Mouse (Mus musculus): Measurements from ENCODE around the gene Lhfpl2. TPM values are rescaled to one million over a fixed set of nuclear protein-coding genes. Genes with fewer than 3 reads are reported as not detected.

Gene Lhfpl2
- polyA plus RNA-seq, 1 experiment from 2014 or later = 44.2 TPM

- H3K27ac ChIP-seq = no peak overlapping the region
- H3K9me3 ChIP-seq = 0 out of 2 replicates have a peak, but pooled peaks cover 3% of the 10 kb centered on the region
- 93% methylated on average over 12 of the region's 12 CpGs for WGBS
- ATAC-seq (ENCODE audit: insufficient number of reproducible peaks, insufficient read depth, low FRiP score, low TSS enrichment, low read depth) = no peak
- 0 out of 2 replicates have a peak, but pooled peaks cover 4% of the 10 kb centered on the region for H3K27me3 ChIP-seq
- H3K36me3 ChIP-seq = peaks cover 6% of the 10 kb centered on the region; the same call in 1 of the 2 replicates
- no peak overlapping the region for H3K4me3 ChIP-seq (replicated peaks)
- H3K4me2 ChIP-seq = no peak overlapping the region
- peaks cover 33% of the 10 kb centered on the region for H3K4me1 ChIP-seq (replicated peaks)
- H3K9ac ChIP-seq (replicated peaks) = no peak overlapping the region
Measured at GRCm38 (mm10) chr13:94086090-94086808, 28.7 kb downstream of the Lhfpl2 start.

- Histone ChIP-seq H3K4me3 (replicated peaks) (no peak overlapping the region), H3K4me1 (replicated peaks) (peaks cover 33% of the 10 kb centered on the region), H3K27me3 (0 out of 2 replicates have a peak, but pooled peaks cover 4% of the 10 kb centered on the region), H3K36me3 (peaks cover 6% of the 10 kb centered on the region; the same call in 1 of the 2 replicates), H3K4me2 (no peak overlapping the region), H3K9me3 (0 out of 2 replicates have a peak, but pooled peaks cover 3% of the 10 kb centered on the region), H3K27ac (no peak overlapping the region), H3K9ac (replicated peaks) (no peak overlapping the region)
- WGBS = 67% methylated on average over 9 of the region's 9 CpGs
- ATAC-seq (ENCODE audit: insufficient number of reproducible peaks, insufficient read depth, low FRiP score, low TSS enrichment, low read depth) = no peak
Measured at GRCm38 (mm10) chr13:94087061-94087460, 29.5 kb downstream of the Lhfpl2 start.

GRCm38 (mm10) chr13:94088788-94089187, 31.2 kb downstream of the Lhfpl2 start:
- H3K27ac ChIP-seq = no peak overlapping the region
- peaks cover 6% of the 10 kb centered on the region; the same call in 1 of the 2 replicates for H3K36me3 ChIP-seq
- no peak overlapping the region for H3K9ac ChIP-seq (replicated peaks)
- H3K4me1 ChIP-seq (replicated peaks) = peaks cover 25% of the 10 kb centered on the region
- 0 out of 2 replicates have a peak, but pooled peaks cover 3% of the 10 kb centered on the region for H3K9me3 ChIP-seq
- no peak overlapping the region for H3K4me3 ChIP-seq (replicated peaks)
- WGBS = 70% methylated on average over 9 of the region's 9 CpGs
- no peaks in the 10 kb centered on the region for H3K27me3 ChIP-seq
- no peak for ATAC-seq (ENCODE audit: insufficient number of reproducible peaks, insufficient read depth, low FRiP score, low TSS enrichment, low read depth)
- H3K4me2 ChIP-seq = no peak overlapping the region

GRCm38 (mm10) chr13:94089286-94089685, 31.7 kb downstream of the Lhfpl2 start:
- 30% methylated on average over 9 of the region's 9 CpGs for WGBS
- ATAC-seq (ENCODE audit: insufficient number of reproducible peaks, insufficient read depth, low FRiP score, low TSS enrichment, low read depth) = no peak
- Histone ChIP-seq H3K9me3 (0 out of 2 replicates have a peak, but pooled peaks cover 3% of the 10 kb centered on the region), H3K9ac (replicated peaks) (no peak overlapping the region), H3K27ac (no peak overlapping the region), H3K4me3 (replicated peaks) (no peak overlapping the region), H3K4me2 (no peak overlapping the region), H3K27me3 (no peaks in the 10 kb centered on the region), H3K36me3 (peaks cover 7% of the 10 kb centered on the region; the same call in 1 of the 2 replicates), H3K4me1 (replicated peaks) (peaks cover 20% of the 10 kb centered on the region)

GRCm38 (mm10) chr13:94091366-94091765, 33.8 kb downstream of the Lhfpl2 start:
- no peak for ATAC-seq (ENCODE audit: insufficient number of reproducible peaks, insufficient read depth, low FRiP score, low TSS enrichment, low read depth)

GRCm38 (mm10) chr13:94094176-94094575, 36.6 kb downstream of the Lhfpl2 start:
- ATAC-seq (ENCODE audit: insufficient number of reproducible peaks, insufficient read depth, low FRiP score, low TSS enrichment, low read depth) = no peak
- Histone ChIP-seq H3K9ac (replicated peaks) (no peak overlapping the region), H3K9me3 (no peaks in the 10 kb centered on the region), H3K36me3 (peaks cover 9% of the 10 kb centered on the region; the same call in 1 of the 2 replicates), H3K27me3 (no peaks in the 10 kb centered on the region), H3K27ac (no peak overlapping the region), H3K4me1 (replicated peaks) (peaks cover 20% of the 10 kb centered on the region), H3K4me2 (no peak overlapping the region), H3K4me3 (replicated peaks) (no peak overlapping the region)
- WGBS = 87% methylated on average over 4 of the region's 4 CpGs

More at GRCm38 (mm10) chr13:94091366-94091765, 33.8 kb downstream of the Lhfpl2 start:
- no peak overlapping the region for H3K27ac ChIP-seq
- 47% methylated on average over 2 of the region's 2 CpGs for WGBS
- peaks cover 15% of the 10 kb centered on the region; the same call in 1 of the 2 replicates for H3K36me3 ChIP-seq
- no peaks in the 10 kb centered on the region for H3K27me3 ChIP-seq
- no peak overlapping the region for H3K9ac ChIP-seq (replicated peaks)
- 0 out of 2 replicates have a peak, but pooled peaks cover 3% of the 10 kb centered on the region for H3K9me3 ChIP-seq
- H3K4me1 ChIP-seq (replicated peaks) = peaks cover 13% of the 10 kb centered on the region
- no peak overlapping the region for H3K4me3 ChIP-seq (replicated peaks)
- H3K4me2 ChIP-seq = no peak overlapping the region

GRCm38 (mm10) chr13:94094625-94095024, 37.0 kb downstream of the Lhfpl2 start:
- H3K9me3 ChIP-seq = no peaks in the 10 kb centered on the region
- no peaks in the 10 kb centered on the region for H3K27me3 ChIP-seq
- no peak overlapping the region for H3K9ac ChIP-seq (replicated peaks)
- peaks cover 25% of the 10 kb centered on the region for H3K4me1 ChIP-seq (replicated peaks)
- peaks cover 9% of the 10 kb centered on the region; the same call in 1 of the 2 replicates for H3K36me3 ChIP-seq
- WGBS = 76% methylated on average over 3 of the region's 3 CpGs
- no peak overlapping the region for H3K4me2 ChIP-seq
- no peak for ATAC-seq (ENCODE audit: insufficient number of reproducible peaks, insufficient read depth, low FRiP score, low TSS enrichment, low read depth)
- no peak overlapping the region for H3K27ac ChIP-seq
- no peak overlapping the region for H3K4me3 ChIP-seq (replicated peaks)

- H3K4me2 ChIP-seq = no peak overlapping the region
- peaks cover 31% of the 10 kb centered on the region for H3K4me1 ChIP-seq (replicated peaks)
- H3K9me3 ChIP-seq = no peaks in the 10 kb centered on the region
- no peak overlapping the region for H3K9ac ChIP-seq (replicated peaks)
- no peaks in the 10 kb centered on the region for H3K27me3 ChIP-seq
- H3K4me3 ChIP-seq (replicated peaks) = no peak overlapping the region
- peaks cover 9% of the 10 kb centered on the region; the same call in 1 of the 2 replicates for H3K36me3 ChIP-seq
- ATAC-seq (ENCODE audit: insufficient number of reproducible peaks, insufficient read depth, low FRiP score, low TSS enrichment, low read depth) = no peak
- H3K27ac ChIP-seq = no peak overlapping the region
Measured at GRCm38 (mm10) chr13:94095202-94095601, 37.6 kb downstream of the Lhfpl2 start.

GRCm38 (mm10) chr13:94097667-94098066, 40.1 kb downstream of the Lhfpl2 start:
- no peak for ATAC-seq (ENCODE audit: insufficient number of reproducible peaks, insufficient read depth, low FRiP score, low TSS enrichment, low read depth)
- Histone ChIP-seq H3K4me2 (no peak overlapping the region), H3K36me3 (peaks cover 13% of the 10 kb centered on the region; the same call in 1 of the 2 replicates), H3K27me3 (no peaks in the 10 kb centered on the region), H3K27ac (no peak overlapping the region), H3K9me3 (no peaks in the 10 kb centered on the region), H3K4me3 (replicated peaks) (no peak overlapping the region), H3K4me1 (replicated peaks) (peaks cover 38% of the 10 kb centered on the region), H3K9ac (replicated peaks) (no peak overlapping the region)
- 71% methylated on average over 2 of the region's 2 CpGs for WGBS

- ATAC-seq (ENCODE audit: insufficient number of reproducible peaks, insufficient read depth, low FRiP score, low TSS enrichment, low read depth) = no peak
- peaks cover 38% of the 10 kb centered on the region for H3K4me1 ChIP-seq (replicated peaks)
- no peaks in the 10 kb centered on the region for H3K9me3 ChIP-seq
- no peak overlapping the region for H3K4me3 ChIP-seq (replicated peaks)
- H3K27me3 ChIP-seq = no peaks in the 10 kb centered on the region
- peaks cover 13% of the 10 kb centered on the region; the same call in 1 of the 2 replicates for H3K36me3 ChIP-seq
- no peak overlapping the region for H3K9ac ChIP-seq (replicated peaks)
- 62% methylated on average over 16 of the region's 16 CpGs for WGBS
- H3K27ac ChIP-seq = no peak overlapping the region
- H3K4me2 ChIP-seq = no peak overlapping the region
Measured at GRCm38 (mm10) chr13:94098369-94099084, 40.9 kb downstream of the Lhfpl2 start.

GRCm38 (mm10) chr13:94099087-94099486, 41.5 kb downstream of the Lhfpl2 start:
- 87% methylated on average over 10 of the region's 10 CpGs for WGBS
- H3K27ac ChIP-seq = no peak overlapping the region
- ATAC-seq (ENCODE audit: insufficient number of reproducible peaks, insufficient read depth, low FRiP score, low TSS enrichment, low read depth) = no peak

More at GRCm38 (mm10) chr13:94099087-94099486, 41.5 kb downstream of the Lhfpl2 start:
- peaks cover 38% of the 10 kb centered on the region for H3K4me1 ChIP-seq (replicated peaks)
- no peak overlapping the region for H3K9ac ChIP-seq (replicated peaks)
- peaks cover 13% of the 10 kb centered on the region; the same call in 1 of the 2 replicates for H3K36me3 ChIP-seq
- H3K4me2 ChIP-seq = no peak overlapping the region
- no peak overlapping the region for H3K4me3 ChIP-seq (replicated peaks)
- H3K27me3 ChIP-seq = no peaks in the 10 kb centered on the region
- H3K9me3 ChIP-seq = no peaks in the 10 kb centered on the region
